Mouse (Mus musculus) kidney, adult 2 months (tissue): Measurements from ENCODE around the gene Dlg2. TPM values are rescaled to one million over a fixed set of nuclear protein-coding genes. Genes with fewer than 3 reads are reported as not detected.
A peak's percentile ranks its signal among the peaks of the same experiment; 100 is the strongest.

Source experiments
- DNase-seq: peaks from one replicate; pipeline ENCODE4 v3.0.0; 2021
- H3K27ac ChIP-seq: fragments of 200-500 bp; 2 replicates; pipeline ENCODE4 v1.5.1; 2012; ENCODE audit warnings: low read depth, low read length, control low read depth, inconsistent platforms; ENCODE audit not compliant: insufficient read depth
- H3K27me3 ChIP-seq: fragments of 200-500 bp; replicated peaks from 2 replicates; pipeline ENCODE4 v1.6.1; 2012; ENCODE audit warnings: mild to moderate bottlenecking, moderate library complexity, low read length, inconsistent platforms; ENCODE audit not compliant: control insufficient read depth, insufficient read depth
- H3K36me3 ChIP-seq: fragments of 200-500 bp; 2 replicates; pipeline ENCODE4 v1.6.1; 2012; ENCODE audit warnings: mild to moderate bottlenecking, moderate library complexity, low read length, inconsistent platforms; ENCODE audit not compliant: control insufficient read depth, insufficient read depth
- H3K4me1 ChIP-seq: fragments of 200-500 bp; 2 replicates; pipeline ENCODE4 v1.6.1; 2011; ENCODE audit warnings: low read length; ENCODE audit not compliant: control insufficient read depth, insufficient read depth
- H3K4me3 ChIP-seq: fragments of 200-500 bp; 2 replicates; pipeline ENCODE4 v1.5.1; 2011; ENCODE audit warnings: mild to moderate bottlenecking, low read depth, low read length, control low read depth; ENCODE audit not compliant: insufficient read depth
- CTCF ChIP-seq: fragments of 200-500 bp; conservative IDR thresholded peaks from 2 replicates; pipeline ENCODE4 v1.5.1; 2011; ENCODE audit warnings: low read depth, mild to moderate bottlenecking, control low read depth, low read length, moderate library complexity, mixed read lengths; ENCODE audit not compliant: insufficient read depth, insufficient read length
- POLR2A ChIP-seq: fragments of 200-500 bp; IDR thresholded peaks from one replicate; pipeline ENCODE4 v1.6.1; 2011; ENCODE audit warnings: low read depth, low read length, control low read depth
- WGBS: fragments of 180-500 bp; shearing (Covaris S2); methylation state at CpG from one replicate; pipeline ENCODE4 v1.1.7; 2018; 5-methylcytosine and 5-hydroxymethylcytosine counted together
- polyA plus RNA-seq: library from polyadenylated mRNA; depleted of rRNA; stranded (reverse); fragments of >200 nt; gene quantifications from 2 replicates; pipeline ENCODE4 v1.2.3, GENCODE M21; 2012

The Dlg2 gene
- polyA plus RNA-seq, 1 experiment, result 2.1 TPM

GRCm38 (mm10) chr7:90443101-90444091, 33.1 kb upstream of the Dlg2 start:
- under 1% methylated on average over 123 of the region's 123 CpGs for WGBS

GRCm38 (mm10) chr7:90444206-90444605, 32.3 kb upstream of the Dlg2 start:
- Histone ChIP-seq H3K4me3 (peak overlapping the region; percentile 86), H3K4me1 (peaks cover 7% of the 10 kb centered on the region; the same call in 1 of the 2 replicates), H3K36me3 (no peaks in the 10 kb centered on the region), H3K27ac (peak overlapping the region; percentile 26; the same call in 1 of the 2 replicates), H3K27me3 (no peaks in the 10 kb centered on the region)
- peak; percentile 29 for DNase-seq
- WGBS, result 0% methylated on average over 6 of the region's 6 CpGs
- no peak for TF ChIP-seq POLR2A
- no peak for TF ChIP-seq CTCF

More at GRCm38 (mm10) chr7:90443101-90444091, 33.1 kb upstream of the Dlg2 start:
- peaks cover 7% of the 10 kb centered on the region; the same call in 1 of the 2 replicates for H3K4me1 ChIP-seq
- H3K27ac ChIP-seq, result peak overlapping the region; percentile 96
- no peak for TF ChIP-seq POLR2A
- TF ChIP-seq CTCF, result peak; percentile 23; the same call in 1 of the 2 replicates
- peak overlapping the region; percentile 86 for H3K4me3 ChIP-seq
- no peaks in the 10 kb centered on the region for H3K36me3 ChIP-seq
- DNase-seq, result peak; percentile 73
- H3K27me3 ChIP-seq, result no peaks in the 10 kb centered on the region

- WGBS, result 5% methylated on average over 7 of the region's 7 CpGs
- no peak for TF ChIP-seq CTCF
- TF ChIP-seq POLR2A, result no peak
These were observed 20.2 kb upstream of the Dlg2 start for GRCm38 (mm10) chr7:90456149-90456844.

GRCm38 (mm10) chr7:90456845-90457468, 19.5 kb upstream of the Dlg2 start, which contains the start of gene Tmem126a:
Tmem126a (minus strand) TSS chr7:90457229.
- peak within 1 kb of the TSS; percentile 67 for H3K4me3 ChIP-seq
- peaks cover 1% of the 10 kb centered on the region; the same call in 1 of the 2 replicates for H3K36me3 ChIP-seq
- no peaks in the 10 kb centered on the region for H3K27me3 ChIP-seq
- under 1% methylated on average over 41 of the region's 41 CpGs for WGBS
- peaks cover 8% of the 10 kb centered on the region for H3K4me1 ChIP-seq
- peak within 1 kb of the TSS; percentile 85 for H3K27ac ChIP-seq
- peak; percentile 95 for DNase-seq
- TF ChIP-seq CTCF, result peak; percentile 35
- TF ChIP-seq POLR2A, result peak; percentile 84

More at GRCm38 (mm10) chr7:90456149-90456844, 20.2 kb upstream of the Dlg2 start:
- no peaks in the 10 kb centered on the region for H3K27me3 ChIP-seq
- peak overlapping the region; percentile 80 for H3K27ac ChIP-seq
- DNase-seq, result no peak
- peaks cover 8% of the 10 kb centered on the region for H3K4me1 ChIP-seq
- H3K36me3 ChIP-seq, result peaks cover 1% of the 10 kb centered on the region
- peak overlapping the region; percentile 67 for H3K4me3 ChIP-seq

- Histone ChIP-seq H3K27ac (peak overlapping the region; percentile 85), H3K4me1 (peaks cover 8% of the 10 kb centered on the region), H3K4me3 (peak overlapping the region; percentile 67), H3K27me3 (no peaks in the 10 kb centered on the region), H3K36me3 (peaks cover 1% of the 10 kb centered on the region; the same call in 1 of the 2 replicates)
- DNase-seq, result peak; percentile 25
- 2% methylated on average over 10 of the region's 10 CpGs for WGBS
- no peak for TF ChIP-seq POLR2A
- no peak; the same call in 1 of the 2 replicates for TF ChIP-seq CTCF
These were observed 19.0 kb upstream of the Dlg2 start for GRCm38 (mm10) chr7:90457517-90457916.

- H3K36me3 ChIP-seq, result no peaks in the 10 kb centered on the region
- 58% methylated on average over 10 of the region's 10 CpGs for WGBS
- no peaks in the 10 kb centered on the region for H3K27me3 ChIP-seq
These were observed 16.1 kb upstream of the Dlg2 start for GRCm38 (mm10) chr7:90460330-90460729.

More at GRCm38 (mm10) chr7:90460330-90460729, 16.1 kb upstream of the Dlg2 start:
- H3K4me3 ChIP-seq, result no peak overlapping the region
- no peak for DNase-seq
- TF ChIP-seq CTCF (no peak), POLR2A (no peak)
- no peak overlapping the region for H3K27ac ChIP-seq
- H3K4me1 ChIP-seq, result peaks cover 8% of the 10 kb centered on the region
